Mouse (Mus musculus) sigmoid colon, adult 10 weeks (tissue): ENCODE measurements around the gene Aptx. TPM values are rescaled to one million over a fixed set of nuclear protein-coding genes. Genes with fewer than 3 reads are reported as not detected.

Experiments used
- polyA plus RNA-seq: library from polyadenylated mRNA; stranded (reverse); fragments of 350-450 nt; fragmentation: Illumina TruSeq; extraction: RNeasy Lipid Tissue Mini Kit (QIAGEN cat#74804); gene quantifications from one replicate; pipeline ENCODE4 v1.2.3, GENCODE M21; 2014; ENCODE audit warnings: low read depth, low replicate concordance

The Aptx gene
- 4.2 TPM for polyA plus RNA-seq

DNA sequence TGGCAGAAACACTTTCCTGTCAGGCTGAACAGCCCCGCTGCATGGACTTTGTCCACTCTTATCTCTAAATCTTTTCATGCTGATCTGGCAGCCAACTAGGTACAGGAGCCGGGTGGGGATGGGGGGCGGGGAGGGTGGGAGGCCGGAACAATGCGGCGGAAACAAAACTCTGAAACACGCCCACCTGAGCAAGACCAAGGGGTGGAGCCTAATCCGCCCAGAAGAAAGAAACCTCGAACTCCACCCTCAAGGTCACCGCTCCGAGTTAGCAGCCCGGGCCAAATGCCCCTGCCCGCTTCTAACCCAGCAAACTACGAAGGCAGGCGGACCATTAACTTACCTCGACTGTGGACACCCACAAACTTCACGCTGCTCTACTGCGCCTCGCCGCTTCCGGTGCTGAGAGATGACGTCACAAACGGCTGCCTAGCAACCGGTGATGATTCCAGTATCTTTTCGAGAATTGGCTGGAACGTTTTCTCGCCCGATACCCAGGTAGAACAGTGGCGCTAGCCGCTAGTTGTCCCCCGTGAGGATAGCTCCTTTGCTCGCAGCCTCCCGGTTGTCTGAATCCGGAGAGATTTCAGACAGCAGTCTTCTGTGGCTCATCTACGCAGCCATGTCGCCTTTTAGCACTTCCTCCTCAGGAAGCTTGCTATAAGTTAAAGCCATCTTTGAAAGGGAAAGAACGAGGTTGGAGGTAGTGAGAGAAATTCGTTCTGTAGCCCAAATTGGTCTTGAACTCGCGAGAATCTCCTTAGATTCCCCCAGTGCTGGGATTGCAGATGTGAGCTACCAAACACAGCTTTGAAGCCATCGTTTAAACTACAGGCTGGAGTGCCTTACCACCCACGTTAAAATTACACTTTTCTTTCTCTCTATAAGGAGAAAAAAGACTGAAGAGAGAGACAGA, at the start of gene Aptx:
Gene Aptx, minus strand, starts transcription at position 398 of the 913 bp plus-strand sequence.

DNA sequence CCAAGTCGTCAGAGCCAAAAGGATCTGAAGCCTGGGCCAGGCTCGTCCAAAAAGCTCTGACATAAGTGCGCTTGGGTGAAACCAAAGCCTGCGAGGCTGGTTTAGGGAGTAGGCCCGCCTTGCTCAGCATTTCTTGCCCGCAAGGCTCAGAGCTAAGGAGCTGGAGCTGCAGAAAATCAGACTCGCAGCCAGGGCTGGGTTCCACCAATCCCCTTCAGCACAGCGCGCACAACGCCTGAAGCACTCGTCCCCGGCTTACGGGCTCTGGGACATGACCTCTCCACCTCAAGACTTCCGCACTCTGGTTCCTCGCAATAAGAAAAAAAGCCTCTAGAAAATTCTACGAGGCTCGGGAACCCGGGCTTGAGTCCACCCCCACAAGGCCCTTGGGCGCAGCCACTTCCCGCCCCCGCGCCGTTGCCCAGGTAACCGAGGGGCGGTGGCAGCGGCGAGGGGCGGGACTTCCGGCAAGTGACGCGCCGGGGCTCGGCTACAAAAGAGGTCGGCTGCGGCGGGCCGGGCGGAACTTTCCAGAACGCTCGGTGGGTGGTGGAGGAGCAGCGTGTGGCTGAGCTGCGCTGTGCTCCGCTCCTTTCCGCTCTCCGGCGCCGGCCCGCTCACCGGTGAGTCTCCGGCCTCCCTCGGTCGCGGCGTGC, 19.1 kb upstream of the Aptx start, which contains the start of gene Dnaja1:
Gene Dnaja1, plus strand, starts transcription at position 140 of the 656 bp plus-strand sequence.

Other genes with a start within 250 kb of the Aptx start
- not detected for gene Tmem215, start 231.0 kb downstream of the Aptx start, polyA plus RNA-seq
- 399 TPM for gene Dnaja1, start 19.0 kb upstream of the Aptx start, polyA plus RNA-seq
- 148 TPM for gene Smu1, start 54.7 kb upstream of the Aptx start, polyA plus RNA-seq
- gene B4galt1, start 150.8 kb upstream of the Aptx start, polyA plus RNA-seq: 107 TPM
- gene Spink4, start 216.9 kb upstream of the Aptx start, polyA plus RNA-seq: 220 TPM
- gene Bag1, start 245.1 kb upstream of the Aptx start, polyA plus RNA-seq: 584 TPM
- 281 TPM for gene Chmp5, start 245.2 kb upstream of the Aptx start, polyA plus RNA-seq